Mouse (Mus musculus) bone marrow, adult 2 months (tissue): ENCODE results near the gene Matk.

Source experiments
- CTCF ChIP-seq: fragments of 200-500 bp; IDR thresholded peaks from 2 replicates; pipeline ENCODE4 v1.5.1; 2011; ENCODE audit warnings: low read length, control low read depth; ENCODE audit not compliant: control insufficient read depth, insufficient read depth
- POLR2A ChIP-seq: fragments of 200-500 bp; IDR thresholded peaks from 2 replicates; pipeline ENCODE4 v1.6.1; 2011; ENCODE audit warnings: low read depth, mild to moderate bottlenecking, control low read depth, low read length, borderline replicate concordance; ENCODE audit not compliant: control insufficient read depth

GRCm38 (mm10) chr10:81249442-81249841 lies 3.3 kb upstream of the Matk start:
- no peak for TF ChIP-seq CTCF
- no peak for TF ChIP-seq POLR2A
